ENCODE assay signal across 12 mouse cellular contexts in genomic region chr5:45137198-45137973, GRCm38 (mm10).
A peak's percentile ranks its signal among the peaks of the same experiment; 100 is the strongest.
DNase-seq lines count a peak whose midpoint lies in the region; ATAC-seq lines count a peak whose summit lies in the region.
"Had no signal": no experiment of that assay in that cellular context is flagged by ENCODE, and none has a peak within 500 bp of the region (broad histone marks: within the 10 kb centered on the region; RNA-seq: fewer than 3 reads in every experiment).

No protein-coding gene starts in this region.

- no peak overlapping the region for H3K4me3 ChIP-seq in forebrain, embryonic 11.5 days (ENCODE audit: low read depth, low read length)
- H3K4me3 ChIP-seq in forebrain, embryonic 10.5 days = no peak overlapping the region
- H3K4me3 ChIP-seq in midbrain, embryonic 12.5 days = no peak overlapping the region
- H3K4me3 ChIP-seq in midbrain, embryonic 11.5 days (ENCODE audit: low read depth, low read length) = no peak overlapping the region
- H3K4me3 ChIP-seq in hindbrain, embryonic 16.5 days (ENCODE audit: low read length) = no peak overlapping the region
- H3K4me3 ChIP-seq in neural tube, embryonic 13.5 days = no peak overlapping the region
- H3K4me3 ChIP-seq: limb, embryonic 15.5 days had no signal

- no peaks in the 10 kb centered on the region for H3K9me3 ChIP-seq in forebrain, embryonic 11.5 days (ENCODE audit: control insufficient read depth, low read length)
- H3K9me3 ChIP-seq in forebrain, embryonic 10.5 days = no peaks in the 10 kb centered on the region
- H3K9me3 ChIP-seq in midbrain, embryonic 12.5 days = no peaks in the 10 kb centered on the region
- H3K9me3 ChIP-seq in midbrain, embryonic 11.5 days (ENCODE audit: control insufficient read depth, low read length) = no peaks in the 10 kb centered on the region
- H3K9me3 ChIP-seq in hindbrain, embryonic 16.5 days (ENCODE audit: control insufficient read depth, low read length) = no peaks in the 10 kb centered on the region
- no peaks in the 10 kb centered on the region for H3K9me3 ChIP-seq in neural tube, embryonic 13.5 days
- H3K9me3 ChIP-seq: limb, embryonic 15.5 days had no signal

- intact Hi-C loops in left cerebral cortex, postnatal 36 days (cut with DNase I) = no loop called here

- no peak for ATAC-seq in forebrain, embryonic 11.5 days (replicated peaks; ENCODE audit: low FRiP score)
- 0 out of 2 replicates have a peak, but pooled peaks have one; percentile 27 for ATAC-seq in midbrain, embryonic 12.5 days (ENCODE audit: low FRiP score, low read depth)
- no peak for ATAC-seq in midbrain, embryonic 11.5 days (ENCODE audit: low FRiP score)
- no peak for ATAC-seq in hindbrain, embryonic 16.5 days
- ATAC-seq in neural tube, embryonic 13.5 days (ENCODE audit: low read depth) = peak; percentile 81

- H3K9ac ChIP-seq in forebrain, embryonic 11.5 days (ENCODE audit: low read length) = no peak overlapping the region
- no peak overlapping the region for H3K9ac ChIP-seq in midbrain, embryonic 12.5 days (replicated peaks)
- no peak overlapping the region for H3K9ac ChIP-seq in midbrain, embryonic 11.5 days (ENCODE audit: low read length)
- no peak overlapping the region for H3K9ac ChIP-seq in hindbrain, embryonic 16.5 days (ENCODE audit: low read depth, low read length)
- peak overlapping the region; percentile 49; the same call in 1 of the 2 replicates for H3K9ac ChIP-seq in neural tube, embryonic 13.5 days
- H3K9ac ChIP-seq: limb, embryonic 15.5 days had no signal

- WGBS in forebrain, embryonic 11.5 days = 41% methylated on average over 10 of the region's 10 CpGs
- 59% methylated on average over 10 of the region's 10 CpGs for WGBS in forebrain, embryonic 10.5 days
- 58% methylated on average over 10 of the region's 10 CpGs for WGBS in midbrain, embryonic 12.5 days
- WGBS in midbrain, embryonic 11.5 days = 68% methylated on average over 10 of the region's 10 CpGs
- 38% methylated on average over 10 of the region's 10 CpGs for WGBS in hindbrain, embryonic 16.5 days
- WGBS in neural tube, embryonic 13.5 days = 13% methylated on average over 10 of the region's 10 CpGs

- no peak for DNase-seq in forebrain, embryonic 11.5 days (ENCODE audit: low spot score)
- no peak for DNase-seq in forebrain, embryonic 10.5 days (ENCODE audit: extremely low spot score, low spot score)
- no peak for DNase-seq in midbrain, embryonic 11.5 days (ENCODE audit: low spot score, missing footprints)
- DNase-seq in layer of hippocampus, postnatal 25 days (ENCODE audit: extremely low spot score in 1 of 2, low spot score in 1 of 2) = no peak
- no peak for DNase-seq in left cerebral cortex, postnatal 36 days (ENCODE audit: low spot score in 2 of 2)
- DNase-seq: cerebellum, adult 18-20 months; kidney, adult 8-10 months; lung, adult 2 months had no signal

- H3K27ac ChIP-seq in forebrain, embryonic 11.5 days (ENCODE audit: low read depth, low read length) = peak overlapping the region; percentile 25; the same call in 1 of the 2 replicates
- H3K27ac ChIP-seq in forebrain, embryonic 10.5 days = no peak overlapping the region
- no peak overlapping the region for H3K27ac ChIP-seq in midbrain, embryonic 12.5 days (replicated peaks)
- H3K27ac ChIP-seq in midbrain, embryonic 11.5 days (ENCODE audit: low read depth, low read length) = no peak overlapping the region
- no peak overlapping the region for H3K27ac ChIP-seq in hindbrain, embryonic 16.5 days (ENCODE audit: low read depth, low read length)
- peak overlapping the region; percentile 74 for H3K27ac ChIP-seq in neural tube, embryonic 13.5 days (replicated peaks)
- H3K27ac ChIP-seq: limb, embryonic 15.5 days had no signal

- no peaks in the 10 kb centered on the region for H3K36me3 ChIP-seq in forebrain, embryonic 11.5 days (ENCODE audit: control insufficient read depth, insufficient read depth, low read length)
- H3K36me3 ChIP-seq in forebrain, embryonic 10.5 days (replicated peaks) = no peaks in the 10 kb centered on the region
- H3K36me3 ChIP-seq in midbrain, embryonic 12.5 days = no peaks in the 10 kb centered on the region
- no peaks in the 10 kb centered on the region for H3K36me3 ChIP-seq in midbrain, embryonic 11.5 days (ENCODE audit: control insufficient read depth, insufficient read depth, low read length)
- no peaks in the 10 kb centered on the region for H3K36me3 ChIP-seq in hindbrain, embryonic 16.5 days (ENCODE audit: control insufficient read depth, insufficient read depth, low read length)
- no peaks in the 10 kb centered on the region for H3K36me3 ChIP-seq in neural tube, embryonic 13.5 days
- H3K36me3 ChIP-seq: limb, embryonic 15.5 days had no signal

- H3K4me2 ChIP-seq in forebrain, embryonic 11.5 days (ENCODE audit: low read depth, low read length, severe bottlenecking) = no peak overlapping the region
- H3K4me2 ChIP-seq in midbrain, embryonic 12.5 days (replicated peaks) = no peak overlapping the region
- no peak overlapping the region for H3K4me2 ChIP-seq in midbrain, embryonic 11.5 days
- peak overlapping the region; percentile 5 for H3K4me2 ChIP-seq in hindbrain, embryonic 16.5 days (ENCODE audit: low read length)
- peak overlapping the region; percentile 38 for H3K4me2 ChIP-seq in neural tube, embryonic 13.5 days
- H3K4me2 ChIP-seq: limb, embryonic 15.5 days had no signal

- H3K27me3 ChIP-seq in forebrain, embryonic 11.5 days (ENCODE audit: control insufficient read depth, insufficient read depth, low read length) = no peaks in the 10 kb centered on the region
- no peaks in the 10 kb centered on the region for H3K27me3 ChIP-seq in forebrain, embryonic 10.5 days (ENCODE audit: poor library complexity, severe bottlenecking)
- no peaks in the 10 kb centered on the region for H3K27me3 ChIP-seq in midbrain, embryonic 12.5 days
- no peaks in the 10 kb centered on the region for H3K27me3 ChIP-seq in midbrain, embryonic 11.5 days (ENCODE audit: control insufficient read depth, insufficient read depth, low read length)
- no peaks in the 10 kb centered on the region for H3K27me3 ChIP-seq in hindbrain, embryonic 16.5 days (replicated peaks; ENCODE audit: control insufficient read depth, insufficient read depth, low read length)
- no peaks in the 10 kb centered on the region for H3K27me3 ChIP-seq in neural tube, embryonic 13.5 days
- H3K27me3 ChIP-seq: limb, embryonic 15.5 days had no signal

- no peaks in the 10 kb centered on the region; the same call in 1 of the 2 replicates for H3K4me1 ChIP-seq in forebrain, embryonic 11.5 days (replicated peaks; ENCODE audit: control insufficient read depth, insufficient read depth, low read length)
- H3K4me1 ChIP-seq in forebrain, embryonic 10.5 days = peaks cover 9% of the 10 kb centered on the region
- H3K4me1 ChIP-seq in midbrain, embryonic 12.5 days = 0 out of 2 replicates have a peak, but pooled peaks cover 7% of the 10 kb centered on the region
- H3K4me1 ChIP-seq in midbrain, embryonic 11.5 days (ENCODE audit: control insufficient read depth, insufficient read depth, low read length) = 0 out of 2 replicates have a peak, but pooled peaks cover 2% of the 10 kb centered on the region
- peaks cover 3% of the 10 kb centered on the region; the same call in 1 of the 2 replicates for H3K4me1 ChIP-seq in hindbrain, embryonic 16.5 days (ENCODE audit: control insufficient read depth, insufficient read depth, low read depth, low read length)
- peaks cover 13% of the 10 kb centered on the region for H3K4me1 ChIP-seq in neural tube, embryonic 13.5 days (replicated peaks)

Comparison
In these comparisons a context has a peak if more than half of its experiments do, and no peak if none do; other contexts are left out.
1. ATAC-seq: peak in midbrain, embryonic 12.5 days (single experiment) and neural tube, embryonic 13.5 days (single experiment); none in forebrain, embryonic 11.5 days (single experiment), midbrain, embryonic 11.5 days (single experiment) and hindbrain, embryonic 16.5 days (single experiment).
2. H3K27ac ChIP-seq: peak in forebrain, embryonic 11.5 days (single experiment) and neural tube, embryonic 13.5 days (single experiment); none in forebrain, embryonic 10.5 days (single experiment), midbrain, embryonic 12.5 days (single experiment), midbrain, embryonic 11.5 days (single experiment) and hindbrain, embryonic 16.5 days (single experiment).
3. H3K4me2 ChIP-seq: peak in hindbrain, embryonic 16.5 days (single experiment) and neural tube, embryonic 13.5 days (single experiment); none in forebrain, embryonic 11.5 days (single experiment), midbrain, embryonic 12.5 days (single experiment) and midbrain, embryonic 11.5 days (single experiment).